Mouse (Mus musculus) stomach, postnatal 0 days (tissue): ENCODE data around the gene Pip5k1a. TPM values are rescaled to one million over a fixed set of nuclear protein-coding genes. Genes with fewer than 3 reads are reported as not detected.

Experiments
- ATAC-seq: fragments of 200-750 bp; cut with Nextera tagmentation; 2 replicates; pipeline ENCODE4 v1.8.0; 2017; ENCODE audit not compliant: low FRiP score, low TSS enrichment
- DNase-seq: peaks from one replicate; pipeline ENCODE4 v3.0.0-alpha.2; 2016; ENCODE audit warnings: low spot score
- H3K27ac ChIP-seq: fragments of 300-500 bp; sonication (generic); replicated peaks from 2 replicates; pipeline ENCODE4 v1.5.1; 2014; ENCODE audit warnings: mild to moderate bottlenecking, control low read depth
- H3K27me3 ChIP-seq: fragments of 300-500 bp; sonication (generic); 2 replicates; pipeline ENCODE4 v1.6.1; 2014; ENCODE audit warnings: low read length; ENCODE audit not compliant: control insufficient read depth, insufficient read depth
- H3K36me3 ChIP-seq: fragments of 300-500 bp; sonication (generic); 2 replicates; pipeline ENCODE4 v1.6.1; 2014; ENCODE audit warnings: low read length, mixed read lengths; ENCODE audit not compliant: control insufficient read depth, insufficient read depth
- H3K4me1 ChIP-seq: fragments of 300-500 bp; sonication (generic); replicated peaks from 2 replicates; pipeline ENCODE4 v1.6.1; 2014; ENCODE audit warnings: antibody characterized with exemption; ENCODE audit not compliant: control insufficient read depth, insufficient read depth
- H3K4me2 ChIP-seq: fragments of 300-500 bp; sonication (generic); replicated peaks from 2 replicates; pipeline ENCODE4 v1.6.1; 2014; ENCODE audit warnings: low read depth, mild to moderate bottlenecking, control low read depth, moderate library complexity
- H3K4me3 ChIP-seq: fragments of 300-500 bp; sonication (generic); 2 replicates; pipeline ENCODE4 v1.5.1; 2014; ENCODE audit warnings: low read depth, low read length, control low read depth
- H3K9ac ChIP-seq: fragments of 300-500 bp; sonication (generic); 2 replicates; pipeline ENCODE4 v1.6.1; 2014; ENCODE audit warnings: mild to moderate bottlenecking, low read length, control low read depth, mixed read lengths
- H3K9me3 ChIP-seq: fragments of 300-500 bp; sonication (generic); 2 replicates; pipeline ENCODE4 v1.6.1; 2016; ENCODE audit warnings: low read length; ENCODE audit not compliant: control insufficient read depth
- CTCF ChIP-seq: IDR thresholded peaks from 2 replicates; pipeline ENCODE4 v1.5.1; 2016; ENCODE audit warnings: antibody characterized with exemption, low read depth, mild to moderate bottlenecking, moderate library complexity
- EP300 ChIP-seq: optimal IDR thresholded peaks from 2 replicates; pipeline ENCODE3; 2016; ENCODE audit warnings: antibody characterized with exemption
- WGBS: fragments of 180-500 bp; shearing (Covaris S2); extraction: QIAGEN DNeasy Blood & Tissue Kit; methylation state at CpG from one replicate; pipeline ENCODE4 v1.1.7; 2014; 5-methylcytosine and 5-hydroxymethylcytosine counted together
- polyA plus RNA-seq: library from polyadenylated mRNA; unstranded; fragments of >200 nt; fragmentation: Nextera tagmentation; extraction: Ambion mirVana; gene quantifications from 2 replicates; pipeline ENCODE4 v1.2.1, GENCODE M21; 2015

Pip5k1a gene
- polyA plus RNA-seq, 1 experiment from 2014 or later: 15.7 TPM

DNA sequence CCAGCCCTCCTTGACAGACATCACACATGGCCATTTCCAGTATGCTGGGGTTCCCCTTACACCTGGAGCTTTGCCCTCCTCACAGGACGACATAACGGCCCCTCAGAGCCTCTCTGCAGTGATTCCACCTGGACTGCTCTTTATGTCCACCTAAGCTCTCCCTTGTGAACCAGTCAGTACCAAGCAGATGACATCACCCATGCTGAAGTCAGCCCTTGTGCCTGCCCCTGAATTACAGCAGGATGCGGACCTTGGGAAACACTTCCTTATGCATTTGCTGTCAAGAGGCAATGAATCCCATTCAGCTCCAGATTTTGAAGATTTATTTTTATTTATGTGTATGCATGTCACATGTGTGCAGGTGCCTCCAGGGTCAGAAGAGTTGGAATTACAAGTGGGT is 58.8 kb downstream of the Pip5k1a start:
- no peak for DNase-seq
- no peaks in the 10 kb centered on the region for H3K36me3 ChIP-seq
- no peak for ATAC-seq
- H3K9ac ChIP-seq: no peak overlapping the region
- TF ChIP-seq CTCF: no peak
- no peak for TF ChIP-seq EP300
- WGBS: 63% methylated on average over 3 of the region's 3 CpGs
- no peak overlapping the region for H3K4me2 ChIP-seq
- H3K27ac ChIP-seq: no peak overlapping the region
- H3K9me3 ChIP-seq: no peaks in the 10 kb centered on the region
- H3K4me3 ChIP-seq: no peak overlapping the region
- no peaks in the 10 kb centered on the region for H3K27me3 ChIP-seq
- no peaks in the 10 kb centered on the region for H3K4me1 ChIP-seq

DNA sequence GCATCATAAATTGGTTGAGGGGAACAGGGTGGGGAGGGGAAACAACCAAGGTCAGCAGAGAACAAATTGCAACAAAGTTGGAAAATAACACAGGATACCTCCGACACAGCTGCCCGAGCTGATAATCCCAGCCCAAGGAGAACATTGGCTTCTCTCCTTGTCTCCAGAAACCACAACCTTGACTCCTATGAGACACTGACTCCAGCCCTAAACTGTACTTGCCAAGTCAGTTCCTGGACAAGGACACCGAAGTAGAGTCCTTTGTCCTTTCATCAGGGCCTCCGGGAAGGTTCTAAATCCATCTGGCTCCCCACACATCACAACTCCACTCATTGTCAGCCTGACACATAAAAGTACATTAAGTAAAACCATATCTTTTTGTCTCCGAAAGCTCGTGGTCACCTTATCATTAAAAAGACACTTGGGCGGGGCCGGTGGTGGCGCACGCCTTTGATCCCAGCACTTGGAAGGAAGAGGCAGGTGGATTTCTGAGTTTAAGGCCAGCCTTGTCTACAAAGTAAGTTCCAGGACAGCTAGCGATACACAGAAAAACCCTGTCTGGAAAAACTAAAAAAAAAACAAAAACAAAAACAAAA is 60.2 kb downstream of the Pip5k1a start:
- Histone ChIP-seq H3K27me3 (no peaks in the 10 kb centered on the region), H3K36me3 (no peaks in the 10 kb centered on the region), H3K27ac (no peak overlapping the region), H3K4me1 (0 out of 2 replicates have a peak, but pooled peaks cover under 1% of the 10 kb centered on the region), H3K9ac (no peak overlapping the region), H3K4me2 (no peak overlapping the region), H3K9me3 (no peaks in the 10 kb centered on the region), H3K4me3 (no peak overlapping the region)
- DNase-seq (no peak), ATAC-seq (no peak)
- no peak for TF ChIP-seq CTCF
- no peak for TF ChIP-seq EP300
- WGBS: 82% methylated on average over 11 of the region's 11 CpGs

DNA sequence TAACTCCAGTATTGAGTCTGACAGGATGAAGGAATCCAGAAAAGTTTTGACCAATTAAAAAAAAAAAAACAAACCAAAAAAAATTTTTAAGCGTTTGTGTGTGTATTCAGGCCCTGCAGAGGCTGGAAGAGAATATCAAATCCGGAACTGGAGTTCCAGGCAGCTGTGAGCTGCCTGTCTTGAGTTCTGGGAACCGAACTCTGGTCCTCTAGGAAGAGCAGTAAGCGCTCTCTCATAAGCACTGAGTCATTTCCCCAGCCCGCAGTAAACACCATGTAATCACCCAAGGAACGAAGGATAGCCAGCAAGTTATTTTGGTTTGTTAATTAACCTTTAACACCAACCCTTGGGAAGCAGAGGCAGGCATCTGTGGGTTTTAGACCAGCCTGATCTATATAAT is 63.5 kb downstream of the Pip5k1a start:
- DNase-seq: no peak
- Histone ChIP-seq H3K4me1 (0 out of 2 replicates have a peak, but pooled peaks cover 3% of the 10 kb centered on the region), H3K27ac (no peak overlapping the region), H3K36me3 (no peaks in the 10 kb centered on the region), H3K27me3 (no peaks in the 10 kb centered on the region), H3K9ac (no peak overlapping the region), H3K4me3 (no peak overlapping the region), H3K4me2 (no peak overlapping the region), H3K9me3 (no peaks in the 10 kb centered on the region)
- no peak for ATAC-seq
- TF ChIP-seq CTCF: no peak
- no peak for TF ChIP-seq EP300
- 64% methylated on average over 6 of the region's 6 CpGs for WGBS

DNA sequence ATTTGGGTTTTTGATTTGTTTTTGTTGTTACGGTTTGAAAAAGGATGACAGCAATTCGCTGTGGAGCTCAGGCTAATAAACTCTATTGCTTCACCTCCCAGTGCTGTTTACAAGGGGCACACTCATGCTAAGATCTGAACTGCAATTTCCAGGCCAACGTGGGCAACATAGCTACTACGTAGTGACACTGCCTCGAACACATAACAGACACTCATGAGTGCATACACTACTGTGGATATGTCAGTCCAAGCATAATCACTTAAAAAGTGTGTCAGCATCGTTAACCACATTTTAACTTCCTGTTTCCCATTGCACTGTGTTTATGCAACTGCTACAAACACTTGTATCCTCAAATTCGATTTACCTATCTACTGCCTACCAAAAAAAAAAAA is 63.9 kb downstream of the Pip5k1a start:
- DNase-seq: no peak
- H3K9ac ChIP-seq: peak overlapping the region; percentile 19; the same call in 1 of the 2 replicates
- peak overlapping the region; percentile 44 for H3K4me2 ChIP-seq
- H3K27ac ChIP-seq: peak overlapping the region; percentile 56; the same call in 1 of the 2 replicates
- 16% methylated on average over 7 of the region's 7 CpGs for WGBS
- H3K4me1 ChIP-seq: 0 out of 2 replicates have a peak, but pooled peaks cover 3% of the 10 kb centered on the region
- no peaks in the 10 kb centered on the region for H3K27me3 ChIP-seq
- peak overlapping the region; percentile 83 for H3K4me3 ChIP-seq
- ATAC-seq: peak; percentile 63
- H3K36me3 ChIP-seq: no peaks in the 10 kb centered on the region
- no peaks in the 10 kb centered on the region for H3K9me3 ChIP-seq
- no peak for TF ChIP-seq CTCF
- no peak for TF ChIP-seq EP300

DNA sequence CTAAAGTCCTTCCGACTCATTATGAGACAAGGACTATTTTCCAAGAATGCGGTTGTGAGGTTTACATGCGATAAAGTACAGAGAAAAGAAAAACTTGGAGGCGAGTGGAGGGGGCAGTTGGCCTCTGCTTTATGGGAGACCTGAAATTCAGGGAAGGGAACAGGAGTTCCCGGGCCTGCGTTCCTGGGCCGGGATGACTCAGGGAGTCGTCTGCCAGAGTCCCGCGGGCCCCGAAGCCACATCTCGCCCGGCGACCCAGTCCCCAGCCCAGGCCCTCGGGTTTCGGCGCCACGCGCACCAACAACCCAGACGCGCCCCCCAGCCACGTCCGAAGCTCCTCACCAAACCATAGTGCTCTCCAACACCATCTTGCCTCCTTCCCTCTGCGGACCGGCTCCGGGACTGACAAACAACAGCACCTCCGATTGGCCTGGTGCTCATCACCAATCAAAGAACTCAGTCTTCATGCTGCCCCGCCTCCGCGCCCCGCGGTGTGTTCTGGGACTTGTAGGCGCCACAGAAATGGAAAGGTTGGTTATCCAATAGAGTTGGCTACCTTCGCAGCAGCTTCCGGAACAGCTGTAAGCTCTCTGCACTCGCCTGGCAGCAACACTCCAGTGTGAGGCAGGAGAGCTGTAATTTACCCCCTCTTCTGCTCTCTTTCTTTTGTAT is 64.4 kb downstream of the Pip5k1a start, which contains the start of gene Psmd4:
Gene Psmd4 (minus strand): TSS at position 449 of the 672 bp plus-strand sequence.
- Histone ChIP-seq H3K27me3 (no peaks in the 10 kb centered on the region), H3K27ac (peak within 1 kb of the TSS; percentile 81), H3K4me2 (peak within 1 kb of the TSS; percentile 59), H3K4me1 (0 out of 2 replicates have a peak, but pooled peaks cover 3% of the 10 kb centered on the region), H3K9me3 (no peaks in the 10 kb centered on the region), H3K36me3 (no peaks in the 10 kb centered on the region), H3K9ac (peak within 1 kb of the TSS; percentile 93), H3K4me3 (peak within 1 kb of the TSS; percentile 83)
- WGBS: under 1% methylated on average over 36 of the region's 36 CpGs
- no peak for TF ChIP-seq CTCF
- ATAC-seq (peak; percentile 98), DNase-seq (peak; percentile 99)

DNA sequence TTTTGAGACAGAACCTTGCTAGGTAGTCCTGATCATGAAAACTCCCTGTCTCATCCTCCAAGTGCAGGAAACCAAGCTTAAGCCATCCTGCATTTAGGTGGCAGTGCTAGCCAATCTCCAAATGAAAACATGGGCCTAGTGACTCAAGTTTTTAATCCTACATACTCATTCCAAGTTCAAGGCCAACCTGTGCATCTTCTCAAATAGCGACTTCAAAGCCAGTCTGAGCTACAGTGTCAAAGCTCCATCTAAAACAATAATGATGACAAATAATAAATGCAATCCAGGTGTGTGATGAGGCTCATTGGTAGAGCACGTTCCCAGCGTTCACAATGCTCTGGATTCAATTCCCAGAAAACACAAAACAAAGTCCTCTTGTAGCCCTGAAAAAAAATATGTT is 65.1 kb downstream of the Pip5k1a start:
- H3K27ac ChIP-seq: no peak overlapping the region
- H3K27me3 ChIP-seq: no peaks in the 10 kb centered on the region
- 12% methylated on average over 3 of the region's 3 CpGs for WGBS
- 0 out of 2 replicates have a peak, but pooled peaks cover 3% of the 10 kb centered on the region for H3K4me1 ChIP-seq
- no peaks in the 10 kb centered on the region for H3K36me3 ChIP-seq
- ATAC-seq (no peak), DNase-seq (no peak)
- TF ChIP-seq CTCF (no peak), EP300 (no peak)
- peak overlapping the region; percentile 93 for H3K9ac ChIP-seq
- no peaks in the 10 kb centered on the region for H3K9me3 ChIP-seq
- H3K4me3 ChIP-seq: peak overlapping the region; percentile 83
- peak overlapping the region; percentile 59 for H3K4me2 ChIP-seq
